Mouse (Mus musculus) hindbrain, embryonic 16.5 days (tissue): ENCODE measurements around the gene Atp2b2. TPM values are rescaled to one million over a fixed set of nuclear protein-coding genes. Genes with fewer than 3 reads are reported as not detected.

ENCODE experiments used
- ATAC-seq: fragments of 200-750 bp; cut with Nextera tagmentation; 2 replicates; pipeline ENCODE4 v1.8.0; 2017; ENCODE audit warnings: moderate TSS enrichment, moderate library complexity
- H3K27ac ChIP-seq: fragments of 300-500 bp; sonication (generic); 2 replicates; pipeline ENCODE4 v1.5.1; 2014; ENCODE audit warnings: low read depth, mild to moderate bottlenecking, control low read depth, low read length, moderate library complexity
- H3K27me3 ChIP-seq: fragments of 300-500 bp; sonication (generic); replicated peaks from 2 replicates; pipeline ENCODE4 v1.6.1; 2014; ENCODE audit warnings: low read length; ENCODE audit not compliant: control insufficient read depth, insufficient read depth
- H3K36me3 ChIP-seq: fragments of 300-500 bp; sonication (generic); 2 replicates; pipeline ENCODE4 v1.6.1; 2014; ENCODE audit warnings: mild to moderate bottlenecking, low read length, moderate library complexity, mixed read lengths; ENCODE audit not compliant: control insufficient read depth, insufficient read depth
- H3K4me1 ChIP-seq: fragments of 300-500 bp; sonication (generic); 2 replicates; pipeline ENCODE4 v1.6.1; 2014; ENCODE audit warnings: low read depth, low read length; ENCODE audit not compliant: control insufficient read depth, insufficient read depth
- H3K4me2 ChIP-seq: fragments of 300-500 bp; sonication (generic); 2 replicates; pipeline ENCODE4 v1.6.1; 2014; ENCODE audit warnings: mild to moderate bottlenecking, low read length, control low read depth, moderate library complexity
- H3K4me3 ChIP-seq: fragments of 300-500 bp; sonication (generic); 2 replicates; pipeline ENCODE4 v1.5.1; 2014; ENCODE audit warnings: mild to moderate bottlenecking, low read length, control low read depth, moderate library complexity
- H3K9ac ChIP-seq: fragments of 300-500 bp; sonication (generic); 2 replicates; pipeline ENCODE4 v1.6.1; 2014; ENCODE audit warnings: low read depth, mild to moderate bottlenecking, control low read depth, low read length, moderate library complexity
- H3K9me3 ChIP-seq: fragments of 300-500 bp; sonication (generic); 2 replicates; pipeline ENCODE4 v1.6.1; 2014; ENCODE audit warnings: mild to moderate bottlenecking, low read length, moderate library complexity; ENCODE audit not compliant: control insufficient read depth
- WGBS: fragments of 180-500 bp; shearing (Covaris S2); extraction: QIAGEN DNeasy Blood & Tissue Kit; methylation state at CpG from one replicate; pipeline ENCODE4 v1.1.7; 2014; 5-methylcytosine and 5-hydroxymethylcytosine counted together
- polyA plus RNA-seq: library from polyadenylated mRNA; unstranded; fragments of >200 nt; fragmentation: Nextera tagmentation; extraction: Ambion mirVana; gene quantifications from 2 replicates; pipeline ENCODE4 v1.2.1, GENCODE M21; 2015

Atp2b2 gene
- polyA plus RNA-seq, 1 experiment from 2014 or later: 42.3 TPM

- H3K9me3 ChIP-seq: no peaks in the 10 kb centered on the region
- no peak overlapping the region for H3K27ac ChIP-seq
- ATAC-seq: no peak
- H3K4me2 ChIP-seq: no peak overlapping the region
- no peak overlapping the region for H3K9ac ChIP-seq
- H3K36me3 ChIP-seq: no peaks in the 10 kb centered on the region
- no peak overlapping the region for H3K4me3 ChIP-seq
- H3K27me3 ChIP-seq: no peaks in the 10 kb centered on the region
- peaks cover 2% of the 10 kb centered on the region for H3K4me1 ChIP-seq
- WGBS: 88% methylated on average over 2 of the region's 2 CpGs
These were observed 71.5 kb downstream of the Atp2b2 start for GRCm38 (mm10) chr6:113970900-113971299.

- Histone ChIP-seq H3K36me3 (no peaks in the 10 kb centered on the region), H3K4me3 (no peak overlapping the region), H3K9ac (no peak overlapping the region), H3K4me2 (no peak overlapping the region), H3K27me3 (no peaks in the 10 kb centered on the region), H3K4me1 (peaks cover 2% of the 10 kb centered on the region), H3K27ac (no peak overlapping the region), H3K9me3 (no peaks in the 10 kb centered on the region)
- 45% methylated on average over 9 of the region's 9 CpGs for WGBS
- no peak for ATAC-seq
These were observed 71.9 kb downstream of the Atp2b2 start for GRCm38 (mm10) chr6:113970464-113970863.

- no peak overlapping the region for H3K27ac ChIP-seq
- peaks cover 2% of the 10 kb centered on the region for H3K4me1 ChIP-seq
- no peak overlapping the region for H3K9ac ChIP-seq
- WGBS: 31% methylated on average over 3 of the region's 3 CpGs
- H3K4me2 ChIP-seq: no peak overlapping the region
- ATAC-seq: no peak
- H3K27me3 ChIP-seq: no peaks in the 10 kb centered on the region
- H3K36me3 ChIP-seq: no peaks in the 10 kb centered on the region
- H3K9me3 ChIP-seq: no peaks in the 10 kb centered on the region
- H3K4me3 ChIP-seq: no peak overlapping the region
These were observed 72.7 kb downstream of the Atp2b2 start for GRCm38 (mm10) chr6:113969751-113970150.

- H3K4me1 ChIP-seq: 0 out of 2 replicates have a peak, but pooled peaks cover 4% of the 10 kb centered on the region
- 14% methylated on average over 3 of the region's 3 CpGs for WGBS
- no peak overlapping the region for H3K4me2 ChIP-seq
- H3K36me3 ChIP-seq: no peaks in the 10 kb centered on the region
- H3K4me3 ChIP-seq: no peak overlapping the region
- no peaks in the 10 kb centered on the region for H3K9me3 ChIP-seq
- H3K27me3 ChIP-seq: no peaks in the 10 kb centered on the region
- H3K9ac ChIP-seq: no peak overlapping the region
- ATAC-seq: no peak
- no peak overlapping the region for H3K27ac ChIP-seq
These were observed 79.6 kb downstream of the Atp2b2 start for GRCm38 (mm10) chr6:113962811-113963210.

- no peak for ATAC-seq
- Histone ChIP-seq H3K27me3 (no peaks in the 10 kb centered on the region), H3K4me2 (no peak overlapping the region)
These were observed 80.8 kb downstream of the Atp2b2 start for GRCm38 (mm10) chr6:113961658-113962057.

GRCm38 (mm10) chr6:113959336-113959735, 83.1 kb downstream of the Atp2b2 start:
- ATAC-seq: no peak
- Histone ChIP-seq H3K4me3 (no peak overlapping the region), H3K27ac (no peak overlapping the region), H3K4me1 (0 out of 2 replicates have a peak, but pooled peaks cover 2% of the 10 kb centered on the region), H3K9ac (no peak overlapping the region), H3K27me3 (no peaks in the 10 kb centered on the region), H3K9me3 (no peaks in the 10 kb centered on the region), H3K36me3 (no peaks in the 10 kb centered on the region), H3K4me2 (no peak overlapping the region)
- WGBS: 67% methylated on average over 1 of the region's 1 CpGs

More at GRCm38 (mm10) chr6:113961658-113962057, 80.8 kb downstream of the Atp2b2 start:
- H3K4me1 ChIP-seq: 0 out of 2 replicates have a peak, but pooled peaks cover 4% of the 10 kb centered on the region
- no peak overlapping the region for H3K4me3 ChIP-seq
- 84% methylated on average over 2 of the region's 2 CpGs for WGBS
- H3K9me3 ChIP-seq: no peaks in the 10 kb centered on the region
- no peak overlapping the region for H3K9ac ChIP-seq
- no peaks in the 10 kb centered on the region for H3K36me3 ChIP-seq
- H3K27ac ChIP-seq: no peak overlapping the region

GRCm38 (mm10) chr6:113958714-113959113, 83.7 kb downstream of the Atp2b2 start:
- Histone ChIP-seq H3K4me1 (0 out of 2 replicates have a peak, but pooled peaks cover 2% of the 10 kb centered on the region), H3K36me3 (no peaks in the 10 kb centered on the region)
- WGBS: 79% methylated on average over 2 of the region's 2 CpGs

GRCm38 (mm10) chr6:113958003-113958402, 84.4 kb downstream of the Atp2b2 start:
- 81% methylated on average over 5 of the region's 5 CpGs for WGBS
- H3K36me3 ChIP-seq: no peaks in the 10 kb centered on the region

More at GRCm38 (mm10) chr6:113958714-113959113, 83.7 kb downstream of the Atp2b2 start:
- Histone ChIP-seq H3K27me3 (no peaks in the 10 kb centered on the region), H3K4me3 (no peak overlapping the region), H3K4me2 (no peak overlapping the region), H3K27ac (no peak overlapping the region), H3K9me3 (no peaks in the 10 kb centered on the region), H3K9ac (no peak overlapping the region)
- ATAC-seq: no peak

GRCm38 (mm10) chr6:113957232-113957940, 85.0 kb downstream of the Atp2b2 start:
- Histone ChIP-seq H3K27me3 (no peaks in the 10 kb centered on the region), H3K4me1 (0 out of 2 replicates have a peak, but pooled peaks cover 2% of the 10 kb centered on the region), H3K4me3 (no peak overlapping the region), H3K36me3 (no peaks in the 10 kb centered on the region), H3K27ac (no peak overlapping the region), H3K4me2 (no peak overlapping the region), H3K9ac (no peak overlapping the region), H3K9me3 (no peaks in the 10 kb centered on the region)
- no peak for ATAC-seq
- WGBS: 82% methylated on average over 19 of the region's 19 CpGs

More at GRCm38 (mm10) chr6:113958003-113958402, 84.4 kb downstream of the Atp2b2 start:
- no peak overlapping the region for H3K4me3 ChIP-seq
- H3K9ac ChIP-seq: no peak overlapping the region
- H3K27ac ChIP-seq: no peak overlapping the region
- no peak overlapping the region for H3K4me2 ChIP-seq
- H3K4me1 ChIP-seq: 0 out of 2 replicates have a peak, but pooled peaks cover 2% of the 10 kb centered on the region
- no peaks in the 10 kb centered on the region for H3K27me3 ChIP-seq
- ATAC-seq: no peak
- no peaks in the 10 kb centered on the region for H3K9me3 ChIP-seq
